Mouse (Mus musculus) stomach, embryonic 14.5 days (tissue): ENCODE data around the gene Ttc37. TPM values are rescaled to one million over a fixed set of nuclear protein-coding genes. Genes with fewer than 3 reads are reported as not detected.

ENCODE experiments used
- ATAC-seq: fragments of 200-750 bp; cut with Nextera tagmentation; 2 replicates; pipeline ENCODE4 v1.8.0; 2017; ENCODE audit warnings: low read depth, moderate TSS enrichment; ENCODE audit not compliant: insufficient number of reproducible peaks, insufficient read depth, low FRiP score
- H3K27ac ChIP-seq: fragments of 300-500 bp; sonication (generic); 2 replicates; pipeline ENCODE4 v1.5.1; 2014; ENCODE audit warnings: mild to moderate bottlenecking, low read length, moderate library complexity, mixed read lengths
- H3K27me3 ChIP-seq: fragments of 300-500 bp; sonication (generic); 2 replicates; pipeline ENCODE4 v1.6.1; 2014; ENCODE audit warnings: low read length, control low read depth, mixed read lengths; ENCODE audit not compliant: control insufficient read depth, insufficient read depth
- H3K36me3 ChIP-seq: fragments of 300-500 bp; sonication (generic); 2 replicates; pipeline ENCODE4 v1.6.1; 2014; ENCODE audit warnings: mild to moderate bottlenecking, control low read depth, low read length, moderate library complexity, mixed read lengths; ENCODE audit not compliant: control insufficient read depth, insufficient read depth
- H3K4me1 ChIP-seq: fragments of 300-500 bp; sonication (generic); 2 replicates; pipeline ENCODE4 v1.6.1; 2014; ENCODE audit warnings: low read length, control low read depth, mixed read lengths; ENCODE audit not compliant: control insufficient read depth, insufficient read depth
- H3K4me2 ChIP-seq: fragments of 300-500 bp; sonication (generic); replicated peaks from 2 replicates; pipeline ENCODE4 v1.6.1; 2014; ENCODE audit warnings: low read depth, low read length, control low read depth
- H3K4me3 ChIP-seq: fragments of 300-500 bp; sonication (generic); 2 replicates; pipeline ENCODE4 v1.5.1; 2014; ENCODE audit warnings: low read depth, low read length, control low read depth
- H3K9ac ChIP-seq: fragments of 300-500 bp; sonication (generic); replicated peaks from 2 replicates; pipeline ENCODE4 v1.6.1; 2014; ENCODE audit warnings: low read depth, mild to moderate bottlenecking, control low read depth, low read length, moderate library complexity, mixed read lengths
- H3K9me3 ChIP-seq: fragments of 300-500 bp; sonication (generic); 2 replicates; pipeline ENCODE4 v1.6.1; 2016; ENCODE audit warnings: low read depth, low read length, control low read depth; ENCODE audit not compliant: control insufficient read depth
- WGBS: fragments of 180-500 bp; shearing (Covaris S2); extraction: QIAGEN DNeasy Blood & Tissue Kit; methylation state at CpG from one replicate; pipeline ENCODE4 v1.1.7; 2014; 5-methylcytosine and 5-hydroxymethylcytosine counted together
- polyA plus RNA-seq: library from polyadenylated mRNA; unstranded; fragments of >200 nt; fragmentation: Nextera tagmentation; extraction: Ambion mirVana; gene quantifications from 2 replicates; pipeline ENCODE4 v1.2.1, GENCODE M21; 2014

Ttc37 gene
- polyA plus RNA-seq, 1 experiment from 2014 or later = 23.5 TPM

- no peak for ATAC-seq
- WGBS = 96% methylated on average over 3 of the region's 3 CpGs
- H3K9me3 ChIP-seq = no peaks in the 10 kb centered on the region
- no peak overlapping the region for H3K4me2 ChIP-seq
- H3K27ac ChIP-seq = no peak overlapping the region
- H3K36me3 ChIP-seq = 0 out of 2 replicates have a peak, but pooled peaks cover 3% of the 10 kb centered on the region
- H3K4me3 ChIP-seq = no peak overlapping the region
- H3K9ac ChIP-seq = no peak overlapping the region
- no peaks in the 10 kb centered on the region for H3K27me3 ChIP-seq
- no peaks in the 10 kb centered on the region for H3K4me1 ChIP-seq
Measured at GRCm38 (mm10) chr13:76062569-76062968, 36.0 kb upstream of the Ttc37 start.

GRCm38 (mm10) chr13:76063548-76063947 lies 35.0 kb upstream of the Ttc37 start:
- Histone ChIP-seq H3K27me3 (no peaks in the 10 kb centered on the region), H3K4me3 (no peak overlapping the region), H3K4me2 (no peak overlapping the region), H3K9me3 (no peaks in the 10 kb centered on the region), H3K4me1 (no peaks in the 10 kb centered on the region), H3K9ac (no peak overlapping the region), H3K36me3 (0 out of 2 replicates have a peak, but pooled peaks cover 3% of the 10 kb centered on the region), H3K27ac (no peak overlapping the region)
- 90% methylated on average over 4 of the region's 4 CpGs for WGBS
- ATAC-seq = no peak

- Histone ChIP-seq H3K27me3 (no peaks in the 10 kb centered on the region), H3K36me3 (0 out of 2 replicates have a peak, but pooled peaks cover 3% of the 10 kb centered on the region), H3K27ac (no peak overlapping the region), H3K4me2 (no peak overlapping the region), H3K4me1 (no peaks in the 10 kb centered on the region), H3K9ac (no peak overlapping the region), H3K9me3 (no peaks in the 10 kb centered on the region), H3K4me3 (no peak overlapping the region)
- 83% methylated on average over 13 of the region's 13 CpGs for WGBS
- ATAC-seq = no peak
Measured at GRCm38 (mm10) chr13:76064363-76064945, 34.1 kb upstream of the Ttc37 start.

GRCm38 (mm10) chr13:76074323-76074722 lies 24.2 kb upstream of the Ttc37 start:
- H3K9ac ChIP-seq = no peak overlapping the region
- no peak overlapping the region for H3K27ac ChIP-seq
- no peak overlapping the region for H3K4me2 ChIP-seq
- 81% methylated on average over 1 of the region's 1 CpGs for WGBS
- H3K4me3 ChIP-seq = no peak overlapping the region
- H3K36me3 ChIP-seq = no peaks in the 10 kb centered on the region; the same call in 1 of the 2 replicates
- ATAC-seq = no peak
- no peaks in the 10 kb centered on the region for H3K4me1 ChIP-seq
- no peaks in the 10 kb centered on the region for H3K27me3 ChIP-seq
- no peaks in the 10 kb centered on the region for H3K9me3 ChIP-seq

GRCm38 (mm10) chr13:76098116-76098492 lies 430 bp upstream of the Ttc37 start:
- peak overlapping the region; percentile 57 for H3K9ac ChIP-seq
- 4% methylated on average over 16 of the region's 16 CpGs for WGBS
- 0 out of 2 replicates have a peak, but pooled peaks cover 3% of the 10 kb centered on the region for H3K4me1 ChIP-seq
- no peaks in the 10 kb centered on the region for H3K9me3 ChIP-seq
- no peaks in the 10 kb centered on the region for H3K27me3 ChIP-seq
- H3K4me3 ChIP-seq = peak overlapping the region; percentile 48
- peak overlapping the region; percentile 49 for H3K4me2 ChIP-seq
- ATAC-seq = peak; percentile 79
- H3K36me3 ChIP-seq = no peaks in the 10 kb centered on the region
- H3K27ac ChIP-seq = peak overlapping the region; percentile 55; the same call in 1 of the 2 replicates

- no peak overlapping the region for H3K9ac ChIP-seq
- H3K9me3 ChIP-seq = no peaks in the 10 kb centered on the region
- H3K4me3 ChIP-seq = no peak overlapping the region
- 0 out of 2 replicates have a peak, but pooled peaks cover 3% of the 10 kb centered on the region for H3K4me1 ChIP-seq
- WGBS = 93% methylated on average over 2 of the region's 2 CpGs
- peaks cover 6% of the 10 kb centered on the region; the same call in 1 of the 2 replicates for H3K36me3 ChIP-seq
- no peak for ATAC-seq
- no peak overlapping the region for H3K4me2 ChIP-seq
- no peak overlapping the region for H3K27ac ChIP-seq
- no peaks in the 10 kb centered on the region for H3K27me3 ChIP-seq
Measured at GRCm38 (mm10) chr13:76101989-76102388, 3.5 kb downstream of the Ttc37 start.

- Histone ChIP-seq H3K27ac (no peak overlapping the region), H3K9ac (no peak overlapping the region), H3K4me2 (no peak overlapping the region), H3K36me3 (peaks cover 37% of the 10 kb centered on the region), H3K4me3 (no peak overlapping the region), H3K9me3 (no peaks in the 10 kb centered on the region), H3K27me3 (no peaks in the 10 kb centered on the region), H3K4me1 (no peaks in the 10 kb centered on the region)
- ATAC-seq = no peak
- 80% methylated on average over 18 of the region's 18 CpGs for WGBS
Measured at GRCm38 (mm10) chr13:76109069-76109824, 10.7 kb downstream of the Ttc37 start.

- H3K9ac ChIP-seq = no peak overlapping the region
- H3K4me2 ChIP-seq = no peak overlapping the region
- H3K9me3 ChIP-seq = no peaks in the 10 kb centered on the region
- ATAC-seq = no peak
- H3K27ac ChIP-seq = no peak overlapping the region
- H3K4me1 ChIP-seq = no peaks in the 10 kb centered on the region
- H3K27me3 ChIP-seq = no peaks in the 10 kb centered on the region
- 90% methylated on average over 4 of the region's 4 CpGs for WGBS
- peaks cover 45% of the 10 kb centered on the region for H3K36me3 ChIP-seq
- no peak overlapping the region for H3K4me3 ChIP-seq
Measured at GRCm38 (mm10) chr13:76128799-76129198, 30.3 kb downstream of the Ttc37 start.
